Mouse (Mus musculus) ES-Bruce4 (cell line): Measurements from ENCODE around the gene 5330417C22Rik.

Experiments
- CTCF ChIP-seq: IDR thresholded peaks from one replicate; pipeline ENCODE4 v1.8.1; 2011; ENCODE audit warnings: low read depth, low read length
- EP300 ChIP-seq: IDR thresholded peaks from 2 replicates; pipeline ENCODE4 v1.6.1; 2011; ENCODE audit warnings: low read depth, low read length; ENCODE audit not compliant: insufficient read depth

GRCm38 (mm10) chr3:108433188-108433880 lies 103.0 kb downstream of the 5330417C22Rik start:
- TF ChIP-seq CTCF (no peak), EP300 (peak; percentile 92)
